Mouse (Mus musculus): ENCODE data around the gene Zfp428.

The Zfp428 gene

DNA sequence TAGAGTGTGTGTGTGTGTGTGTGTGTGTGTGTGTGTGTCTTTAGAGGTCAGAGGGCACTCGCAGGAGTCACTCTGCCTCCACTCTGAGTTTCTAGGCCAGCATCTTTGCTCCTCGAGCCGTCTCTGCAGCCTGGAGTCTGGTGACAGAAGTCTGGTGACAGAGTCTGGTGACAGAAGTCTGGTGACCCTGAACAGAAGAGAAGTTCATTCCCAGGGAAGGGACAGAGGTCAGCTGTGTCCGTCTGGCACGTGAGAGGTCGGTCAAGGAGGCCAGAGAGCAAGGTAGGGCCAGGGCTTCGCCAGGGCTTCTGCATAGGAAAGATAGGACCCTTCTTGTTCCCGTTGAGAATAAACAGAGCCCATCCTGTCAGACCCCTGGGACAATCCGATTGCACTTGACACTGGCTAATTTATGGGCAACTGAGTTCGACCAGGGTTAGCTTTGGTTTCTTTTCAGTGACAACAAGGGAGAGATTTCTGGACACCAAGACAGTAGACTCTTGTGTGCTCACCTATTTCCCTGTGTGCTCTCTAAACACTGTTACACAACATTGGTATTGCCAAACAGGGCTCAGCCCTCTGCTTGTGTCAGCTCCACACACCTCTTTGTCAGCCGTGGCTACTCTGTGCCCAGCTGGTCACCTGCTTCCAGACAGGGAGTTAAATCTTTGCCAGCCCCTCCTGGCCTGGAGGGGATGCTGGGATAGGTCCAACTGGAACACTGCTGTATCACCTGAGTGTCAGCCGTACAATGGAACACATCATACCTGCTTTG lies 45.4 kb downstream of the Zfp428 start:
- no peak for DNase-seq (ENCODE audit: low spot score in 2 of 2)

DNA sequence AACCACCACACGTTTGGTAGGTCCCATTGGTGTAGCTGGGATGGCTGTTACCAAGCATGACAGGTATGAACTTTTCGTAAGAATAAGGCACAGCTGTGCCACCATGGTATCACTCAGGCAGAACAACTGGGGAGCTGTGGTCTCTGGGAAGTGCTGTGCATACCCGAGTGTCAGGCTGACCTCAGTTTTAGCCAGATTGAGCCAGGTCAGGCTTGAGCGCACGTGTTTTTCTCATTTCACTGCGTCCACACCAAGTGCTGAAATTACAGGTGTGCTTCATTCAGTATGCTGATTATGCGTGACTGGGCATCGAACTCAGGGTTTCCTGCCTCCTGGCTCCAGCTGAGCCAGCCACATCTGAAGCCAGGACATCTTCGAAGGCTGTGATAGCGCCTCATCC lies 49.0 kb downstream of the Zfp428 start:
- DNase-seq (ENCODE audit: low spot score in 2 of 2) = no peak

DNA sequence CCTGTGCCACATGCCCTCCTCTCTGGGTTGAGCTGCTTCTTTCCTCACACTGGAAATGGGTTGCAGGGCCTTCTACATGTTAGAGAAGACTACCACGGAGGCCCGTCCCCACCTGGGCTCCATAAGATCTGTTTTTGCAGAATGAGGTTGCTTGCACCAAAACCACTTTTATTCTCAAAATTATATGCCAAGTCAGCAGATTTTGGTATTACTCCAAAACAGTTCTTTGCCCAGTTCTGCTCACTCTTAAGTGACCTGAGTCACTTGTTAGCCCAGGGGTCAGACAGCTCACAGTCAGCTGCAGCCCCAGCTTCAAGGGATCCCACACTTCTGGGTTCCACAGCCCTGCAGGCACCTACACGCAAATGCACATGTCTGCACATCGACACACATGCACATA lies 54.6 kb downstream of the Zfp428 start:
- no peak for DNase-seq (ENCODE audit: low spot score in 2 of 2)

DNA sequence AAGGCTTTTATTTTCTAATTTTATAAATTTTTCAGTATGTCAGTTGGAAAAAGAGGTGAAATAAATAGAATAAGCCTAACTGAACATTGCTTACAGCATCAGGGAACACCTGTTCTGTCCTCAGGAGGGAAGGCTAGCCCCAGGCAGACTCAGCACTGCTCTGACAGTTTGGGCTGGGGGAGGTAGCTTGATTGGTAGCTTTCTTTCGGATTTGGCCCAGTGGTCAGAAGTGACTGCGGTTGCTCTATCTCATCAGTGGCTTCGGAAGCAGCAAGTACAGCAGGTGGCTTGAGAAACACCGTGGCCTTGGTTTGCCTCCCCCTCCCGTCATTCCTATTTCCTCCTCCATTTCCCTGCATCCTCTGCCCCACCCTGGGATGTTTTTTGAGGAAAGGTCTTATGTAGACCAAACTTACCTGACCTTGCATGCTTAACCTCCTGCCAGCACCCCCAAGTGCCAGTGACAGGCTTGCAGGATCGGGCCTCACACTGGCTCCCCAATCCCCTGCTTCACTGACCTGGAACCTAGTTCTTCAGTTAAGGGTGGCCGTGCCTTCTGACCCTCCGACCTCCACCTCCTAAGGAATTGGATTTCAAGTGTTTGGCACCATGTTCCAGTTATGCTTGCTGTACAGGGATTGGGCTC lies 56.5 kb downstream of the Zfp428 start:
- DNase-seq (ENCODE audit: low spot score in 2 of 2) = no peak

DNA sequence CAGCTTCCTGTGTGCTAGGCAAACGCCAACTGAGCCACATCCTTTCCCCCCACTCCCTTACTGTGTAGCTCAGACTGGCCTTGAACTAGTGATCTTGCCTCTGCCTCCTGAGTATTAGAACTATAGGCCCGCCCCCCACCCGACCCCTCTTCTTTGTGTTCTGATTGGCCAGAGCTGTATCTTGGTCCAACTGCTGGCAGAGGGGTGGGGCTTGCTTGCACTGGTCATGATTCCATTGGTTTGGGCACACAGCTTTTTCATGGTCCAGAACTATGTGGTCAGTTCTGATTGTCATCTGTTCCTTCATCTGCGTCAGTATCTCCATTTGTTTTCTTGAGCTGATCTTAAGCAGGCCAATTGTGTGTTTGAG lies 57.0 kb downstream of the Zfp428 start:
- DNase-seq (ENCODE audit: low spot score in 2 of 2) = no peak

DNA sequence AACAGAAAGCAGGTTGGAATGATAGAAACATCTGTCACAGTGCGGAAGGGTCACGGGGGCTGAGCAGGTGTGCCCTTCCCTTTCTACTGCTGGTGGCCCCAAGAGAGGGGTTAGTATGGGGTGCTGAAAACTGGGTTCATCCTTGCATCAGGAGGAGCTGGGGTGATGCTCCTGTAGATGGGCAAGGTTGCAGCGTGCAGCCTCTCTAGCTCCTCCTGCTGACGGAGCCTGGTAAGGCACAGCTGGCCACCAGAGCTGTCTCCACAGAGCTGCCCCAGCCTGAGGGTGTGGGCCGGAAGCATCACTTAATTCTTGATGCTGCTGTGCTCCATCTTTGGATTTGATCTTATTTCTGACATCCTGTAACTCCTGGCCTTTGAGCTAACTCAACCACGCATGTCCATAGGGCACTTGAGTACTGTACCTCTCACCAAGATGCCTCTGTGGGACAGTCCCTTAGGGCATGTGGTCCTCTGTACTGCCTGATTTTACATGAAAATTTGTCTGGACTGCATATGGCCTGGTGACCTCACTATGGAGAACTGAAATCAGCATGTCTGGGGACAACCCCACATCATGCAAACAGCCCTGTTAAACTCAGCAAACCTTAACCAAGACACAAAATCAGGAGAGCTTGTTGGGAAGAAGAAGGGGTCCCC lies 57.9 kb downstream of the Zfp428 start:
- peak; percentile 51 to 85 for DNase-seq (ENCODE audit: low spot score in 2 of 2)

All from natural killer cell, adult 2 months (primary cell).